Comparison of ENCODE assay signal across 14 mouse cellular contexts in genomic region chr8:121374284-121374683, GRCm38 (mm10).
A peak's percentile ranks its signal among the peaks of the same experiment; 100 is the strongest.
DNase-seq lines count a peak whose midpoint lies in the region; ATAC-seq and TF ChIP-seq lines count a peak whose summit lies in the region.
"Had no signal": no experiment of that assay in that cellular context is flagged by ENCODE, and none has a peak within 500 bp of the region (broad histone marks: within the 10 kb centered on the region; RNA-seq: fewer than 3 reads in every experiment).

No protein-coding gene starts in this region.

- no peak overlapping the region for H3K9ac ChIP-seq in liver, adult 2 months (ENCODE audit: low read depth, low read length)
- no peak overlapping the region for H3K9ac ChIP-seq in liver, embryonic 11.5 days (ENCODE audit: low read depth, low read length)
- no peak overlapping the region for H3K9ac ChIP-seq in CH12.LX (ENCODE audit: insufficient read depth, low read depth)
- no peak overlapping the region for H3K9ac ChIP-seq in embryonic facial prominence, embryonic 12.5 days
- H3K9ac ChIP-seq: hindbrain, embryonic 14.5 days; liver, embryonic 13.5 days; midbrain, embryonic 12.5 days had no signal

- peak overlapping the region; percentile 88 for H3K27ac ChIP-seq in heart, embryonic 10.5 days
- H3K27ac ChIP-seq in liver, adult 2 months (replicated peaks; ENCODE audit: insufficient read depth, low read depth, low read length), result no peak overlapping the region
- H3K27ac ChIP-seq in liver, embryonic 11.5 days (ENCODE audit: low read depth, low read length), result no peak overlapping the region
- H3K27ac ChIP-seq in CH12.LX (ENCODE audit: insufficient read depth, low read depth), result no peak overlapping the region
- 0 out of 2 replicates have a peak overlapping the region, but pooled peaks have one; percentile 2 for H3K27ac ChIP-seq in embryonic facial prominence, embryonic 12.5 days
- H3K27ac ChIP-seq: hindbrain, embryonic 14.5 days; liver, embryonic 13.5 days; midbrain, embryonic 12.5 days had no signal

- H3K4me2 ChIP-seq in liver, embryonic 11.5 days, result no peak overlapping the region
- no peak overlapping the region for H3K4me2 ChIP-seq in CH12.LX (ENCODE audit: insufficient read depth, low read depth, poor library complexity, severe bottlenecking)
- H3K4me2 ChIP-seq in embryonic facial prominence, embryonic 12.5 days (replicated peaks), result no peak overlapping the region
- H3K4me2 ChIP-seq: hindbrain, embryonic 14.5 days; liver, embryonic 13.5 days; midbrain, embryonic 12.5 days had no signal

- dilution Hi-C loops in CH12.LX (cut with MboI; ENCODE audit: extremely low pct_ligation_motif_present, extremely low pct_unique_long_range_greater_than_20kb, low sequenced_read_pairs), result no loop called here

- no peak for ATAC-seq in liver, embryonic 11.5 days (replicated peaks; ENCODE audit: low FRiP score)
- no peak for ATAC-seq in embryonic facial prominence, embryonic 12.5 days (ENCODE audit: insufficient number of reproducible peaks, insufficient read depth, low FRiP score, low TSS enrichment)
- ATAC-seq: CD4-positive, CD25-positive, alpha-beta regulatory T cell, adult 4 months had no signal

- intact Hi-C loops in heart, postnatal 36 days (cut with DNase I), result no loop called here

- 19% methylated on average over 9 of the region's 9 CpGs for WGBS in heart, embryonic 10.5 days
- WGBS in liver, adult 2 months, result 50% methylated on average over 9 of the region's 9 CpGs
- WGBS in liver, embryonic 11.5 days, result 24% methylated on average over 9 of the region's 9 CpGs
- 31% methylated on average over 9 of the region's 9 CpGs for WGBS in embryonic facial prominence, embryonic 12.5 days

- TF ChIP-seq CTCF in liver, adult 2 months (IDR thresholded peaks at IDR 0.05; ENCODE audit: low read depth, low read length), result peak; percentile 49
- peak; percentile 51 to 89 for TF ChIP-seq CTCF in CH12.LX (conservative IDR thresholded peaks at IDR 0.05 in 1 of 2, IDR thresholded peaks at IDR 0.05 in 1 of 2; ENCODE audit: low read depth in 2 of 2, low read length in 2 of 2)

- TF ChIP-seq EP300 in CH12.LX (IDR thresholded peaks at IDR 0.05; ENCODE audit: low read length), result no peak

- in situ Hi-C loops in CH12.LX (cut with MboI; ENCODE audit: low pct_ligation_motif_present, low pct_unique_long_range_greater_than_20kb, low sequenced_read_pairs), result no loop called here

- no peaks in the 10 kb centered on the region for H3K36me3 ChIP-seq in heart, embryonic 10.5 days
- H3K36me3 ChIP-seq in liver, adult 2 months (ENCODE audit: control insufficient read depth, insufficient read depth, low read length), result no peaks in the 10 kb centered on the region
- H3K36me3 ChIP-seq in liver, embryonic 11.5 days (ENCODE audit: control insufficient read depth, insufficient read depth, low read length), result no peaks in the 10 kb centered on the region
- peaks cover 0 to 22% of the 10 kb centered on the region in 2 experiments for H3K36me3 ChIP-seq in CH12.LX (replicated peaks in 1 of 2; ENCODE audit: control insufficient read depth in 1 of 2, insufficient read depth in 1 of 2, low read length in 1 of 2)
- no peaks in the 10 kb centered on the region for H3K36me3 ChIP-seq in embryonic facial prominence, embryonic 12.5 days
- H3K36me3 ChIP-seq: liver, embryonic 13.5 days; midbrain, embryonic 12.5 days had no signal

- no peaks in the 10 kb centered on the region for H3K27me3 ChIP-seq in heart, embryonic 10.5 days (ENCODE audit: insufficient read depth, poor library complexity, severe bottlenecking)
- no peaks in the 10 kb centered on the region for H3K27me3 ChIP-seq in liver, adult 2 months (ENCODE audit: control insufficient read depth, insufficient read depth, low read length)
- peaks cover 5% of the 10 kb centered on the region; the same call in 1 of the 2 replicates for H3K27me3 ChIP-seq in liver, embryonic 11.5 days (replicated peaks; ENCODE audit: control insufficient read depth, insufficient read depth, low read length)
- no peaks in the 10 kb centered on the region for H3K27me3 ChIP-seq in CH12.LX (replicated peaks)
- no peaks in the 10 kb centered on the region for H3K27me3 ChIP-seq in embryonic facial prominence, embryonic 12.5 days

- H3K79me2 ChIP-seq in liver, adult 2 months (ENCODE audit: control insufficient read depth, insufficient read depth, low read length), result no peaks in the 10 kb centered on the region
- H3K79me2 ChIP-seq in CH12.LX (replicated peaks; ENCODE audit: control insufficient read depth, extremely low read depth, insufficient read depth, poor library complexity, severe bottlenecking), result no peaks in the 10 kb centered on the region

- H3K4me1 ChIP-seq in heart, embryonic 10.5 days, result peaks cover 90% of the 10 kb centered on the region
- no peaks in the 10 kb centered on the region for H3K4me1 ChIP-seq in liver, adult 2 months (ENCODE audit: control insufficient read depth, insufficient read depth, low read length)
- peaks cover 26% of the 10 kb centered on the region for H3K4me1 ChIP-seq in liver, embryonic 11.5 days (replicated peaks; ENCODE audit: control insufficient read depth, insufficient read depth, low read length)
- peaks cover 2 to 7% of the 10 kb centered on the region in 2 experiments; a peak in 3 of 4 replicates for H3K4me1 ChIP-seq in CH12.LX (ENCODE audit: control insufficient read depth in 1 of 2, insufficient read depth in 2 of 2)
- H3K4me1 ChIP-seq in embryonic facial prominence, embryonic 12.5 days, result peaks cover 41% of the 10 kb centered on the region

- no peaks in the 10 kb centered on the region for H3K9me3 ChIP-seq in heart, embryonic 10.5 days
- H3K9me3 ChIP-seq in liver, embryonic 11.5 days (ENCODE audit: control insufficient read depth, low read length), result no peaks in the 10 kb centered on the region
- no peaks in the 10 kb centered on the region for H3K9me3 ChIP-seq in CH12.LX (replicated peaks; ENCODE audit: low read length)
- H3K9me3 ChIP-seq in embryonic facial prominence, embryonic 12.5 days, result no peaks in the 10 kb centered on the region
- H3K9me3 ChIP-seq: liver, embryonic 13.5 days; midbrain, embryonic 12.5 days had no signal

- DNase-seq in heart, embryonic 10.5 days (ENCODE audit: low spot score), result no peak
- no peak for DNase-seq in heart, postnatal 36 days
- DNase-seq in liver, adult 2 months (ENCODE audit: extremely low read depth, low read depth, low spot score), result no peak
- no peak for DNase-seq in liver, embryonic 11.5 days (ENCODE audit: low spot score)
- DNase-seq in CH12.LX (ENCODE audit: extremely low read depth), result no peak
- no peak for DNase-seq in thymus, postnatal 14 days
- no peak for DNase-seq in frontal cortex, postnatal 14 days (ENCODE audit: low spot score in 2 of 2)
- DNase-seq: cerebellum, adult 11-12 months; liver, embryonic 13.5 days; spleen, adult 18-20 months had no signal

- no peak for TF ChIP-seq POLR2A in liver, adult 2 months (IDR thresholded peaks at IDR 0.05; ENCODE audit: extremely low read depth, insufficient read depth, low read length)
- TF ChIP-seq POLR2A in CH12.LX (IDR thresholded peaks at IDR 0.05; ENCODE audit: low read depth, low read length), result no peak

- H3K4me3 ChIP-seq in heart, embryonic 10.5 days, result peak overlapping the region; percentile 22; the same call in 1 of the 2 replicates
- no peak overlapping the region for H3K4me3 ChIP-seq in liver, adult 2 months (ENCODE audit: insufficient read depth, low read depth, low read length)
- no peak overlapping the region for H3K4me3 ChIP-seq in liver, embryonic 11.5 days (ENCODE audit: low read depth, low read length)
- no peak overlapping the region for H3K4me3 ChIP-seq in CH12.LX (replicated peaks in 1 of 3; ENCODE audit: low read depth in 2 of 3, low read length in 2 of 3, poor library complexity in 1 of 3)
- no peak overlapping the region for H3K4me3 ChIP-seq in embryonic facial prominence, embryonic 12.5 days
- H3K4me3 ChIP-seq: liver, embryonic 13.5 days; midbrain, embryonic 12.5 days had no signal

- TF ChIP-seq RAD21 in CH12.LX (IDR thresholded peaks at IDR 0.05; ENCODE audit: low read depth, low read length), result no peak; the same call in 1 of the 2 replicates

TF ChIP-seq in CH12.LX, 34 proteins besides CTCF, POLR2A, EP300 and RAD21:
- TF ChIP-seq ELF1 (IDR thresholded peaks at IDR 0.05; ENCODE audit: low read depth, low read length) (no peak), NRF1 (IDR thresholded peaks at IDR 0.05; ENCODE audit: low read depth, low read length) (no peak), CHD2 (IDR thresholded peaks at IDR 0.05; ENCODE audit: low read length) (no peak), SMC3 (IDR thresholded peaks at IDR 0.05; ENCODE audit: low read depth, low read length) (no peak), USF2 (conservative IDR thresholded peaks at IDR 0.05; ENCODE audit: low read depth, low read length) (no peak), KAT2A (IDR thresholded peaks at IDR 0.05; ENCODE audit: insufficient replicate concordance, low read length) (no peak), NELFE (IDR thresholded peaks at IDR 0.05; ENCODE audit: low read depth, low read length) (no peak)

Comparison
In these comparisons a context has a peak if more than half of its experiments do, and no peak if none do; other contexts are left out.
1. H3K27ac ChIP-seq: peak in heart, embryonic 10.5 days (single experiment) and embryonic facial prominence, embryonic 12.5 days (single experiment); none in liver, adult 2 months (single experiment), liver, embryonic 11.5 days (single experiment) and CH12.LX (single experiment).